Mouse (Mus musculus): ENCODE measurements around the gene Hspb9.

Gene Hspb9

GRCm38 (mm10) chr11:100713735-100714533, at the start of gene Hspb9:
TSS of gene Hspb9 (plus strand) at chr11:100713850.
- CTCF ChIA-PET: interaction anchor here (0.6 to 3.3 kb wide), 3 partner anchors 11 to 728 kb away, joined by 3 to 25 read pairs (median 4); partner anchors contain the start of genes Dhx58 and Rpl27

DNA sequence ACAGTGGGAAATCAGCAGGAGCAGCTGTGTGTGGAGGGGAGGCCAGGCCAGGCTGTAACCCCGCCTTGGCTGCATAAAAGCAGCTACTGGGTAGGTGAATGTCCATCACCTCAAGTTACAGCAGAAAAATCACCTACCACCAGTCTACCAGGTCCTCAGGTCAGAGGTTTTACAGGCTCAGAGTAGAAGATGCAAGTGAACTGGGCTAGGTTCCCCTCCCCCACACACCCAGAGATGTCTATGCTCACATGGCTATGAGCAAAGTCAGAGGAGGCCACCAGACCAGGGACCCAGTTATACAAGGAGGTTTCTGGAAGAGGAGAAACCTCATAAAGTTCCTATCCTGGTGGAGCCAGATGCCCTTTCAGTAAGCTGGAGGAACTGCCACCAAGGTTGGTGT, 42.6 kb upstream of the Hspb9 start:
- CTCF ChIA-PET: interaction anchor here (0.6 kb wide), 1 partner anchor 522 kb away, joined by 3 read pairs; no protein-coding TSS in a partner anchor

DNA sequence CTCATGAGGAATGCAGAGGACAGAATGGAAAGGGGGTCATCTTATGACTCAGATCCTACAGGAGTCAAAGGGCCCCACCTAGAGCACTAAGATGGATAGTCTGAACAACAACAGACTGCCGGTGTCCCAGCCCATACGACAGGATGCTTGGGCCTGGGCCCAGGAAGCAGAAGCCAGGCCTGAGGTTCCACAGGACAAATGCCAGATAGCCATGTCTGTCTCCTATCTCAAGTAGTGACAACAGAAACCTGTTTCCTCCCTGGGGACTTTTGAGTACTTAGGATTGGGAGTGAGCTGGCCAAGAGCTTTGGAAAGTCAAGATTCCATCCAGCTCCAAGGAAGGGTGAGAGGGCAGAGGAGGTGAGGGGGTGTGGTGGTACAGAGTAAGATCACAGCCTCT, 41.7 kb upstream of the Hspb9 start:
- CTCF ChIA-PET: no interaction called here

- CTCF ChIA-PET: no interaction called here
These were observed 40.5 kb upstream of the Hspb9 start for GRCm38 (mm10) chr11:100673169-100673568.

- CTCF ChIA-PET: no interaction called here
These were observed 35.8 kb upstream of the Hspb9 start for GRCm38 (mm10) chr11:100677810-100678209.

DNA sequence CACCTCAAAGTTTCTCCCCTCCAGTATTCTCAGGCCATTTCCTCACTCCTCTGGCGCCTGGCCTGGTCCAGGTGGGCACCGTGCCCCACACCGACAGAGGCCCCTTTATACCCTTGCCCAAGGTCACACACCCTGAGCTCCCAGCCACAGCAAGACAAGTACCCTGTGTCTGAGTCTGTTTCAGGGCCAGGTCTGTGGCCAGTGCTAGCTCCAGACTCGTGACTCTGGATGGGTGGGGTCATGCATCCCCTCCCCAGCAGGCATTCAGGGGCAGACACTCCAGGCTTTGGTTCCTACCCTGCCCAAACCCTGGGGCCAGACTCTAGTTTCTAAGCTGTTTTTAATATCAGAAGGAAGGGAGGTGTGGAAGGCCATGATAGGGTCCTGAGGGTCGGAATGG, 31.8 kb upstream of the Hspb9 start:
- CTCF ChIA-PET: no interaction called here

DNA sequence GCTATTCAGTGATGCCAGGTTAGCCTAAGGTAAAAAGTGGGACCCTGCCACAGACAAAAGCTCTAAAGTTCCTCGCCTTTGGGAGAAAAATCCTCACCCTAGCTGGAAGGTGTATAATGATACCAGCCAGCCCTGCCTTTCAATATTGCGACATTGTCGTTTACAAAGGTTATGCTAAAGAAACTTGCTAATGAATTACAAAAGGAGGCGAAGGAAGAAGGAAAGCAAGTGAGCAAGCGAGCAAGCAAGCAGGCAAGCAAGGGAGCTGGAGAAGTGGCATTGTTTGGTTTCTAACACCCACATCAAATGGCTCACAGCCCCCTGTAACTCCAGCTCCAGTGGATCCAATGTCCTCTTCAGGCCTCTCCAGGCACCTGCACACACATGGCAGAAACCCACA, 31.1 kb upstream of the Hspb9 start:
- CTCF ChIA-PET: no interaction called here

DNA sequence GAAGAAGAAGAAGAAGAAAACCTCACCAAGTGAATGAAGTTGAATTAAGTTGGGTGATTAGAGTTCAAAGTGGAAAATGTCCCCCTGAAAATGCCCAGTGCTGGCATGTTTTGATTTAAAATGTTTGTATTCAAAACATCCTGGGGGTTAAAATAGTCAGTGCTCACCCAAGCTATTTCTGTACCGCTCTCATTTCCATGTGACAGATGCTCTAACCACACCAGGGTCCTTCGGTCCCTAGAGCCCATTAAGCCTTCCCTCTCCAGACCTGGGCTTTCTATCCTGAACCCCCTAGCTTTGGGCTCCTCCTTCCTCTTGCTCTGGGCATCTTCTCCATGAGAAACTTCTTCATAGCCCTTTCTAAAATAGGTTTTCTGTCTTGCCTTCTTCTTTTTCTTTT, 29.6 kb upstream of the Hspb9 start:
- CTCF ChIA-PET: no interaction called here

GRCm38 (mm10) chr11:100685371-100685770, 28.3 kb upstream of the Hspb9 start:
- CTCF ChIA-PET: interaction anchor here (0.6 to 0.7 kb wide), 2 partner anchors 128 to 261 kb away, joined by 3 to 6 read pairs; no protein-coding TSS in a partner anchor

DNA sequence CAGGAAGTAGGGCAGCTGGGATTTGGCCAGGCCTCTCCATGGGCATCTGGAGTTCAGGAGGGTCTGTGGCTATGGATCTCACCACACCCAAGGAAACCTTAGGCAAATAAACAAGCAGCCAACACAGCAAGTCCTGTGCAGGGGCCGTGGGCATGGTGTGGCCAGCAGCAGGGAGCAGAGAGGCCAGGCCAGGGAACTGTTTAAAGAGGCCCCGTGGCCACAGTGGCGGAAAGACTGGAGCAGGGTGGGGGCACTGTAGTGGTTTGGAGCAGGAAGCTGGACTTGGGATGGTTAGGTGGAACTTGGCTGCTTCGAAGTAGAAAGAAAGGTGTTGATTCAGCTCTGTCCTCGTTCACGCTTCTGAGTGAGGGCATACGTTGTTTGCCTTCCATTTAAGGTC, 26.4 kb upstream of the Hspb9 start:
- CTCF ChIA-PET: interaction anchor here (0.6 kb wide), 1 partner anchor 1341 kb away, joined by 4 read pairs; no protein-coding TSS in a partner anchor

GRCm38 (mm10) chr11:100688443-100688842, 25.2 kb upstream of the Hspb9 start:
- CTCF ChIA-PET: interaction anchor here (0.6 kb wide), 1 partner anchor 52 kb away, joined by 5 read pairs; no protein-coding TSS in a partner anchor

DNA sequence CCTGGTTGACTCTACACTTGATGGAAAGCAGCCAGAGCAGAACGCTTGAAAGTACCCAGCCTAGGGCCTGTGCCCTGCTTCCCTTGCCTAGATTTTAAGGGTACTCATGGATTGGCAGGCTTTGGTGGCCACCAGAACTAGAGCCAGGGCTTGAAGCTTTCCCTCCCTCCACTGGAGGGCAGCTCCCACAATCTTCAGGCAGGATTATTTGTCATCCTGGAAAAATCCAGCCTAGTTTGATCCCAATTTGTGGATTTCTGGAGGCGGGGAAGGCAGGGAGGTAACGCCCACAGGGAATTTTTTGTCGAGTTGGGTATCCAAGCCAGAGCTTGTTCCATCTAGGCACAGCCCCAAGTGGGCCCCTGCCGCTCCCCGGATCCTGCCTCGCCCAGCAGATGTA, 23.3 kb upstream of the Hspb9 start:
- CTCF ChIA-PET: interaction anchor here (0.6 kb wide), 1 partner anchor 104 kb away, joined by 4 read pairs; no protein-coding TSS in a partner anchor

GRCm38 (mm10) chr11:100692164-100692616, 21.5 kb upstream of the Hspb9 start, which contains the start of gene Zfp385c:
TSS of gene Zfp385c (minus strand) at chr11:100692455.
- CTCF ChIA-PET: interaction anchor here (1.4 kb wide), 1 partner anchor 11 kb away, joined by 10 read pairs; no protein-coding TSS in a partner anchor

DNA sequence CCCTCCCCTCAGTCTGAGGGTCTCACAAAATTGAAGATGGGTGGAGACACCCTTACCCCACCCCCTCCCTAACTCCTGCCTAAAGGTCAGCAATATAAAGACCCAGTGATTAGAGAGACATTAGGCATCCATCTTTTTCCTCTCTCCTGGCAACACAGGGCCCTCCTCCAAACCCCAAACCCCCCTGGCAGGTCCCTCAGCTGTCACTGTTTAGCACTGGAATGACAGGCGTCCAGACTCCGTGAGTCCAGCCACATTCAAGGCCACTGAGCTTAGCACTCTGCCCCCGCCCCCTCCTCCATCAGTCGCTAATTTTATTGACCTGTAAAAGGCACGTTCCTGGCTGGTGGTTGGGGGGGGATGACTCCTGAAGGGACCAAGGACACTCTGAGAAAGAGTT, 20.5 kb upstream of the Hspb9 start:
- CTCF ChIA-PET: interaction anchor here (0.5 to 1.4 kb wide), 4 partner anchors 10 to 248 kb away, joined by 5 to 10 read pairs (median 8); no protein-coding TSS in a partner anchor

- CTCF ChIA-PET: interaction anchor here (1.1 kb wide), 1 partner anchor 113 kb away, joined by 8 read pairs; no protein-coding TSS in a partner anchor
These were observed 18.7 kb upstream of the Hspb9 start for GRCm38 (mm10) chr11:100694926-100695325.

DNA sequence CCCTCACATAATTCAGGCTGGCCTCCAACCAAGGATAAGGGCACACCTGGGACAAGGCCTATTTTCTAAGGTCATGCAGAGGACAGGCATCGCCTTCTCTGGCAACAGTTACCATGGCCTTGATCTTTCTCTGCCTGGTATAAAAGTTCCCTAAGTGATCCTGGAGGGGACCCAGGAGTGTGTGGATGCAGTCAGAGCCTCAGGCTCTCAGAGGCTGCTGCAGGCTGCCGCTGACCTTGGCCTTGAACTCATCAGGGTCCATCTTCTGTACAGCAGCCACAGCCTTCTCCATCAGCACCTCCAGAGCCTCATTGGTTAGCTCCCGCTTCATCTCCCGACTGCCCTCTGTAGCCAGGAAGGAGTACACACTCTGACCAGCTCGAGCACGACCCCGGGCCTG, 15.7 kb upstream of the Hspb9 start:
- CTCF ChIA-PET: interaction anchor here (0.6 kb wide), 1 partner anchor 78 kb away, joined by 7 read pairs; the partner anchor contains the start of gene Dnajc7

DNA sequence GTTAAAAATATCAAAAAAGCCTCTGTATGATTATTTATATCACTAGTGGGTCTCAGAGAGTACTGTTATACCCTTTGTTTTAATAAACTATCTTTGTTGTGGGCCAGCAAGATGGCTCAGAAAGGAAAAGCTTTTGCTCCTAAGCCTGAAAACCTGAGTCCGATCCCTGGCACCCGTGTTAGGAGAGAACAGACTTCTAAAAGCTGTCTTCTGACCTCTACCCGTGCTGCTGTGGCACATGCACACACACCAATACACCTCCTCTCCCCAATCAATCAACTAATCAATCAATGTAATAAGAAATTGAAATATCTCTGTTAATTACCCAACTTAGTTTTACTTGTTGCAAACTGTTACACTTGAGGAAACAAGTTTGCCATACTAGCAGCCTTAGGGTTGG, 12.9 kb upstream of the Hspb9 start:
- CTCF ChIA-PET: interaction anchor here (0.6 to 0.7 kb wide), 2 partner anchors 130 to 139 kb away, joined by 3 read pairs; no protein-coding TSS in a partner anchor

DNA sequence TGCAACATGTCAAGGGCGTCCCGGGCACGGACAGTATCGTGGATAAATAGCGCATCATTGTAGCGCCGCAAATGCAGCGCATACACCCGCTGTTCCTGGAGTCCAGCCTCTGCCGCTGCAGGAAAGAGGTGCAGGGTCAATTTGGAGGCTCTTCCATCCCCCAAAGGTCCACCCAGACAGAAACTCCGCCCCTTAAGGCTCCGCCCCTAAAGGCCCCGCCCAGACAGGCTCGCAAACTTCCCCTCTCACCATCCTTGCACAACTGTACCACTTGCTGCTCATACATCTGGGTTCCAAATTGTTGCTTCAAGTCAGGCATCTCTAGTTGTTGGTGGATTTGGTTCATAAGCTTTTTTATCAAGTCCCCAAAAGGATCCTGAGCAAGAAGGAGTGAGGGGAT, 12.3 kb upstream of the Hspb9 start:
- CTCF ChIA-PET: interaction anchor here (0.6 to 0.8 kb wide), 2 partner anchors 131 to 258 kb away, joined by 3 read pairs; no protein-coding TSS in a partner anchor

DNA sequence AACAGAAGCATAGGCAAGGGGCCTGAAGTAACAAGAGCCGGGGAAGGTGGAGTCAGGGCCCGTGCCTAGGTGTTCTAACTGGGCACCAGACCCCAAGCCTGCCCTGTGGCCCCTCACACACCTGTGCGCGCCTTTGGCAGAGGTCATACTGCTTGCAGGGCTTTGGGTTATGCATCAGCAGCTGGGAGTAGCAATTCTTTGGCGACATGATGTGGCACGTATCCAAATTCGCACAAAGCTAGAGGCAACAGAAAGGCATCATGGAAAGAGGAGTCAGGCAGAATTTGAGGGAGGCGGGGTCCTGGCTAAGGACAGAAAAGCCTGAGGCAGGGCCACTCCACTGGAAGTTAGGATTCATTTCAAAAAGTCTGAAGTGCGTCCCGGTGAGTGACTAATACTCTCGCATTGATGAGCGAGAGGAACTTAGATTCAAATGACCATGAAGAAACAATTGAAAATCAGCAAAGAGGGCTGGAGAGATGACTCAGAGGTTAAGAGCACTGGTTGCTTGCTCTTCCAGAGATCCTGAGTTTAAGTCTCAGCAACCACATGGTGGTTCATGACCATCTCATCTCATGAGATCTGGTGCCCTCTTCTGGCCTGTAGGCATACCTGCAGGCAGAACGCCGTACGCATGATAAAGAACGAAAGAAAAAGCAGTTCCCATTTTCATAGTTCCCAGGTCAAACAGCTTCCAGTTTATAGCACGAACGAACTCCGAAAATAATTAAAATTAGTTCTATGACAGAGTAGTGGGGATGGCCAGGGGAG, 11.4 kb upstream of the Hspb9 start:
- CTCF ChIA-PET: interaction anchor here (0.8 to 1.9 kb wide), 3 partner anchors 9 to 257 kb away, joined by 3 to 25 read pairs (median 10); partner anchors contain the start of genes Hspb9, Kat2a and Zfp385c

- CTCF ChIA-PET: interaction anchor here (1.1 to 1.9 kb wide), 2 partner anchors 10 kb away, joined by 10 to 25 read pairs; partner anchors contain the start of genes Hspb9, Kat2a and Zfp385c
These were observed 10.7 kb upstream of the Hspb9 start for GRCm38 (mm10) chr11:100702906-100703305.

DNA sequence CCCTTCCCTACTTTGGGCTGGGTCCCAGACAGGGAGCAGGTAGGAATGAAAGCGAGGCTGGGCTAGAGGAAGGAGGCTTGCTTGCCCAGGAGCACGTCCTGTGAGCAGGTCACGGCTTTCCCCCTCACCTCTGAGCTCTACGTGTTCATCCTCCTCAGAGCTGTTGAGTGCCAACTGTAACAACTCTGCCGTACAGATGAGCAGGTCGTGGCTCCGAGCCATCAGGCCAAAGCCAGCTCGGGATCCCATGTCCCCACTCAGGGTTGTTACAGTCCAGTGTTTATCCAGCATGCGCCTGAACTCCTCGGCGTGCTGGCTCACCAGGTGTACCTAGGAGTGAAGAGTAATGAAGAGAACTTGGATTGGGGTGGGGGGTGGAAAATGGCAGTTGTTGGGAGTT, 10.3 kb upstream of the Hspb9 start:
- CTCF ChIA-PET: interaction anchor here (1.1 to 1.9 kb wide), 2 partner anchors 9 to 10 kb away, joined by 10 to 25 read pairs; partner anchors contain the start of genes Hspb9, Kat2a and Zfp385c
